ENCODE assay signal across 10 mouse cellular contexts in genomic region chr8:120828279-120828678, GRCm38 (mm10).
DNase-seq lines count a peak whose midpoint lies in the region; ATAC-seq and TF ChIP-seq lines count a peak whose summit lies in the region.
"Had no signal": no experiment of that assay in that cellular context is flagged by ENCODE, and none has a peak within 500 bp of the region (broad histone marks: within the 10 kb centered on the region; RNA-seq: fewer than 3 reads in every experiment).

No protein-coding gene starts in this region.

- H3K9me3 ChIP-seq in neural tube, embryonic 15.5 days (replicated peaks), result no peaks in the 10 kb centered on the region
- H3K9me3 ChIP-seq: embryonic facial prominence, embryonic 12.5 days; limb, embryonic 15.5 days had no signal

- H3K36me3 ChIP-seq in testis, adult 2 months (ENCODE audit: control insufficient read depth, insufficient read depth, low read length), result no peaks in the 10 kb centered on the region
- no peaks in the 10 kb centered on the region for H3K36me3 ChIP-seq in neural tube, embryonic 15.5 days
- H3K36me3 ChIP-seq: embryonic facial prominence, embryonic 12.5 days; limb, embryonic 15.5 days had no signal

- peak; percentile 29 for DNase-seq in gastrocnemius, adult 18-20 months (ENCODE audit: low spot score)
- DNase-seq in gastrocnemius, postnatal 25 days, result no peak
- peak; percentile 41 for DNase-seq in ovary, postnatal 36 days (ENCODE audit: low spot score)
- DNase-seq in ovary, postnatal 10 days (ENCODE audit: low spot score), result no peak
- DNase-seq in lung, postnatal 10 days, result peak; percentile 62

- peak; percentile 99 for TF ChIP-seq CTCF in testis, adult 2 months (IDR thresholded peaks at IDR 0.05; ENCODE audit: control insufficient read depth, insufficient read depth, insufficient replicate concordance, low read depth, low read length)

- no peak for TF ChIP-seq POLR2A in testis, adult 2 months (IDR thresholded peaks at IDR 0.05; ENCODE audit: control insufficient read depth, low read depth, low read length)

- no peak overlapping the region for H3K27ac ChIP-seq in testis, adult 2 months (ENCODE audit: control insufficient read depth, insufficient read depth, low read depth, low read length)
- H3K27ac ChIP-seq in neural tube, embryonic 15.5 days (replicated peaks), result no peak overlapping the region
- H3K27ac ChIP-seq: embryonic facial prominence, embryonic 12.5 days; limb, embryonic 15.5 days had no signal

- no peak overlapping the region for H3K4me3 ChIP-seq in testis, adult 2 months (ENCODE audit: control insufficient read depth, low read depth, low read length)
- no peak overlapping the region for H3K4me3 ChIP-seq in neural tube, embryonic 15.5 days (replicated peaks)
- H3K4me3 ChIP-seq: embryonic facial prominence, embryonic 12.5 days; limb, embryonic 15.5 days had no signal

- H3K4me1 ChIP-seq in testis, adult 2 months (ENCODE audit: control insufficient read depth, insufficient read depth, low read length), result no peaks in the 10 kb centered on the region
- no peaks in the 10 kb centered on the region for H3K4me1 ChIP-seq in neural tube, embryonic 15.5 days

- no peak overlapping the region for H3K9ac ChIP-seq in neural tube, embryonic 15.5 days (replicated peaks)
- H3K9ac ChIP-seq: embryonic facial prominence, embryonic 12.5 days; limb, embryonic 15.5 days had no signal

- WGBS in neural tube, embryonic 15.5 days, result 14% methylated on average over 14 of the region's 14 CpGs

- no peak overlapping the region for H3K4me2 ChIP-seq in neural tube, embryonic 15.5 days
- H3K4me2 ChIP-seq: embryonic facial prominence, embryonic 12.5 days; limb, embryonic 15.5 days had no signal

- no peaks in the 10 kb centered on the region; the same call in 1 of the 2 replicates for H3K27me3 ChIP-seq in testis, adult 2 months (ENCODE audit: control insufficient read depth, insufficient read depth, low read length)
- H3K27me3 ChIP-seq in neural tube, embryonic 15.5 days (replicated peaks), result peaks cover 10% of the 10 kb centered on the region

- peak; percentile 78 for ATAC-seq in common myeloid progenitor, adult 5-6 weeks (replicated peaks; ENCODE audit: low read depth, poor library complexity, severe bottlenecking)
- no peak for ATAC-seq in neural tube, embryonic 15.5 days (ENCODE audit: low FRiP score)

Comparison
In these comparisons a context has a peak if more than half of its experiments do, and no peak if none do; other contexts are left out.
1. DNase-seq: peak in gastrocnemius, adult 18-20 months (single experiment), ovary, postnatal 36 days (single experiment) and lung, postnatal 10 days (single experiment); none in gastrocnemius, postnatal 25 days (single experiment) and ovary, postnatal 10 days (single experiment).